ENCODE assay signal across 8 mouse cellular contexts in genomic region chr4:152186205-152187082, GRCm38 (mm10). TPM values are rescaled to one million over a fixed set of nuclear protein-coding genes. Genes with fewer than 3 reads are reported as not detected.
DNase-seq lines count a peak whose midpoint lies in the region; ATAC-seq and TF ChIP-seq lines count a peak whose summit lies in the region.

No protein-coding gene starts in this region.

- H3K9ac ChIP-seq in forebrain, embryonic 12.5 days = peak overlapping the region; percentile 12; the same call in 1 of the 2 replicates
- H3K9ac ChIP-seq in limb, embryonic 11.5 days (ENCODE audit: low read length) = 0 out of 2 replicates have a peak overlapping the region, but pooled peaks have one; percentile 19

- H3K27ac ChIP-seq in forebrain, embryonic 12.5 days = peak overlapping the region; percentile 70
- peak overlapping the region; percentile 52; the same call in 1 of the 2 replicates for H3K27ac ChIP-seq in limb, embryonic 11.5 days (replicated peaks; ENCODE audit: low read depth, low read length)

- H3K9me3 ChIP-seq in forebrain, embryonic 12.5 days = no peaks in the 10 kb centered on the region
- H3K9me3 ChIP-seq in limb, embryonic 11.5 days (ENCODE audit: control insufficient read depth, low read length) = no peaks in the 10 kb centered on the region

- WGBS in lung, adult 2 months = 38% methylated on average over 14 of the region's 14 CpGs
- 40% methylated on average over 14 of the region's 14 CpGs for WGBS in forebrain, embryonic 12.5 days
- 38% methylated on average over 14 of the region's 14 CpGs for WGBS in limb, embryonic 11.5 days

- no peak; the same call in 1 of the 2 replicates for ATAC-seq in forebrain, embryonic 12.5 days (ENCODE audit: low FRiP score)
- no peak for ATAC-seq in limb, embryonic 11.5 days (ENCODE audit: insufficient number of reproducible peaks, low FRiP score, low TSS enrichment, low read depth)
- ATAC-seq in erythroid progenitor cell, adult 5-6 weeks (replicated peaks; ENCODE audit: low FRiP score, poor library complexity, severe bottlenecking) = no peak

- no peak for TF ChIP-seq CTCF in lung, adult 2 months (IDR thresholded peaks at IDR 0.05; ENCODE audit: insufficient read depth, low read length)

- peak overlapping the region; percentile 43 for H3K4me2 ChIP-seq in forebrain, embryonic 12.5 days
- peak overlapping the region; percentile 47 for H3K4me2 ChIP-seq in limb, embryonic 11.5 days (ENCODE audit: low read depth, severe bottlenecking)

- H3K27me3 ChIP-seq in forebrain, embryonic 12.5 days = no peaks in the 10 kb centered on the region
- no peaks in the 10 kb centered on the region for H3K27me3 ChIP-seq in limb, embryonic 11.5 days (ENCODE audit: control insufficient read depth, insufficient read depth, low read length)

- DNase-seq in lung, adult 2 months = no peak
- DNase-seq in lung, postnatal 36 days = no peak
- no peak for DNase-seq in limb, embryonic 11.5 days (ENCODE audit: low spot score)
- DNase-seq in neural tube, embryonic 10.5 days (ENCODE audit: extremely low spot score, low spot score) = peak; percentile 30
- DNase-seq in layer of hippocampus, adult 9-10 months (ENCODE audit: low spot score) = no peak
- DNase-seq in kidney, adult 9 months = no peak

- 0 out of 2 replicates have a peak, but pooled peaks have one; percentile 5 for TF ChIP-seq POLR2A in lung, adult 2 months (IDR thresholded peaks at IDR 0.05; ENCODE audit: borderline replicate concordance, extremely low read depth, low read depth, low read length)

- H3K36me3 ChIP-seq in forebrain, embryonic 12.5 days (replicated peaks) = 0 out of 2 replicates have a peak, but pooled peaks cover 6% of the 10 kb centered on the region
- H3K36me3 ChIP-seq in limb, embryonic 11.5 days (ENCODE audit: control insufficient read depth, insufficient read depth, low read length) = no peaks in the 10 kb centered on the region

- peaks cover 25% of the 10 kb centered on the region for H3K4me1 ChIP-seq in lung, adult 2 months (ENCODE audit: control insufficient read depth, insufficient read depth, low read length)
- peaks cover 31% of the 10 kb centered on the region for H3K4me1 ChIP-seq in forebrain, embryonic 12.5 days
- H3K4me1 ChIP-seq in limb, embryonic 11.5 days (ENCODE audit: control insufficient read depth, insufficient read depth, low read length) = peaks cover 13% of the 10 kb centered on the region

- H3K4me3 ChIP-seq in lung, adult 2 months (replicated peaks; ENCODE audit: extremely low read depth, low read depth, low read length) = no peak overlapping the region
- 0 out of 2 replicates have a peak overlapping the region, but pooled peaks have one; percentile 10 for H3K4me3 ChIP-seq in forebrain, embryonic 12.5 days (replicated peaks)
- H3K4me3 ChIP-seq in limb, embryonic 11.5 days (ENCODE audit: low read depth, low read length) = no peak overlapping the region

RNA-seq across cellular contexts. Expression of gene Acot7, which starts 8.5 kb away (rescaled TPM):
- 118 and 125 TPM in 2 replicates for polyA plus RNA-seq in lung, adult 2 months (2012; rRNA removed)
- 85.9 and 86.7 TPM in 2 replicates for polyA plus RNA-seq in forebrain, embryonic 12.5 days (2016; fragmentation: Nextera tagmentation; extraction: Ambion mirVana)
- polyA plus RNA-seq in limb, embryonic 11.5 days (2014; fragmentation: Nextera tagmentation; extraction: Ambion mirVana) = 32.1 and 33.3 TPM in 2 replicates
- total RNA-seq in erythroid progenitor cell, adult 5-6 weeks (2015; ENCODE audit: low replicate concordance) = 15.1 and 30.2 TPM in 2 replicates
- 3.7 and 3.9 TPM in 2 replicates for total RNA-seq in erythroid progenitor cell, adult 5-6 weeks (2017; ENCODE audit: low replicate concordance)

RNA-seq across cellular contexts. Expression of gene Hes2, which starts 27.8 kb away (rescaled TPM):
- 5.4 and 6.2 TPM in 2 replicates for polyA plus RNA-seq in lung, adult 2 months (2012; rRNA removed)
- not detected in 2 replicates for polyA plus RNA-seq in forebrain, embryonic 12.5 days (2016; fragmentation: Nextera tagmentation; extraction: Ambion mirVana)
- polyA plus RNA-seq in limb, embryonic 11.5 days (2014; fragmentation: Nextera tagmentation; extraction: Ambion mirVana) = not detected in 2 replicates
- total RNA-seq in erythroid progenitor cell, adult 5-6 weeks (2015; ENCODE audit: low replicate concordance) = not detected in 2 replicates
- total RNA-seq in erythroid progenitor cell, adult 5-6 weeks (2017; ENCODE audit: low replicate concordance) = not detected in 2 replicates

RNA-seq across cellular contexts. Expression of gene Espn, which starts 34.3 kb away (rescaled TPM):
- 9.8 and 16.3 TPM in 2 replicates for polyA plus RNA-seq in lung, adult 2 months (2012; rRNA removed)
- polyA plus RNA-seq in forebrain, embryonic 12.5 days (2016; fragmentation: Nextera tagmentation; extraction: Ambion mirVana) = 1.8 and 2.1 TPM in 2 replicates
- 1.6 and 1.9 TPM in 2 replicates for polyA plus RNA-seq in limb, embryonic 11.5 days (2014; fragmentation: Nextera tagmentation; extraction: Ambion mirVana)
- 0.72 TPM in 1 of 2 replicates, not detected in the other for total RNA-seq in erythroid progenitor cell, adult 5-6 weeks (2015; ENCODE audit: low replicate concordance)
- not detected in 2 replicates for total RNA-seq in erythroid progenitor cell, adult 5-6 weeks (2017; ENCODE audit: low replicate concordance)
